Mouse (Mus musculus): ENCODE measurements around the gene Ncln.

The Ncln gene

GRCm38 (mm10) chr10:81513798-81514197, 17.6 kb upstream of the Ncln start:
- no peak for DNase-seq (ENCODE audit: low spot score)

DNA sequence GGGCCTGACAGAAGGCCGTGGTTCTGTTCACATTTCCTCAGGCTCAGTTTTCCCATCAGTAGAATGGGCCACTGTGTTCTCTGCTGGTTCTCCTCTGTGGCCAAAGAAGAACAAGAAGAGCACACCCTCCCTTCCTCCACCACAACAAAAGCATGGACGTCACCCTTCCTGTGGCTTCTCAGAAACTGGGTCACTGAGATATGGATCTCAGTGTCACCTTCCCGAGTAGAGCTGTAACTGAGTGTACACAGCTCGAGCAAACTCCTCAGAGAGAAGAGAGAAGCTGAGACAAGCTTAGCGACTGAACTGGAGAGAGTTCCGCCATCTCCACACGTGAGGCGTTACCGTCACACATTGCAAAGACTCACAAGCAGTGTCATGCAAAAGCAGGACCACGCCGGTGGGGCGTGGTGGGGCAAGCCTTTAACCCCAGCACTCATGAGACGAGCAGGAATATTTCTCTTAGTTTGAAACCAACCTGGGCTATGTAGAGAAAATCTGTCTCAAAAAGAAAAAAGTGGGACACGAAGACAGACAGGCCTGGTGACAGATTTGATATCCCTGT, 14.1 kb upstream of the Ncln start:
- peak; percentile 78 for DNase-seq (ENCODE audit: low spot score)

- peak; percentile 84 for DNase-seq (ENCODE audit: low spot score)
Measured at GRCm38 (mm10) chr10:81507691-81508489, 11.7 kb upstream of the Ncln start.

DNA sequence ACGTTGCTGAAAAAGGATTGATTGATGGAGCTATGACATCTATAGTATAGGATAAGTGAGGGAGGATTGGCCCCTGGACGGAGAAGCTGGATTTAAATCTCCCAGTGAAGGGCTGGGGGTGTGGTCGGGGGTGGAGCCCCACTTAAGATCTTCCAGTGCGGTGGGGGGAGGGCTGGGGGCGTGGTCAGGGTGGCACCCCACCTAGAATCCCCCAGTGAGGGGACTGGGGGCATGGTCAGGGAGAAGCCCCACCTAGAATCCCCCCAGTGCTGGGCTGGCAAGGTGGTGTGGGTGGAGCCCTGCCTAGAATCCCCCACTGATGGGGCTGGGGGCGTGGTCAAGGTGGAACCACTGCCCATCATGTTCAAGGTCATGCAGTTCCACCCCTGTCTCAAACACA, 10.9 kb upstream of the Ncln start:
- DNase-seq (ENCODE audit: low spot score), result no peak

- DNase-seq (ENCODE audit: low spot score), result peak; percentile 41
Measured at GRCm38 (mm10) chr10:81505016-81505664, 8.9 kb upstream of the Ncln start.

- peak; percentile 90 for DNase-seq (ENCODE audit: low spot score)
Measured at GRCm38 (mm10) chr10:81502658-81503057, 6.5 kb upstream of the Ncln start.

GRCm38 (mm10) chr10:81501863-81502262, 5.7 kb upstream of the Ncln start:
- no peak for DNase-seq (ENCODE audit: low spot score)

GRCm38 (mm10) chr10:81500032-81500431, 3.8 kb upstream of the Ncln start, which contains the start of gene S1pr4:
TSS of gene S1pr4 (minus strand) at chr10:81500132.
- DNase-seq (ENCODE audit: low spot score), result no peak

DNA sequence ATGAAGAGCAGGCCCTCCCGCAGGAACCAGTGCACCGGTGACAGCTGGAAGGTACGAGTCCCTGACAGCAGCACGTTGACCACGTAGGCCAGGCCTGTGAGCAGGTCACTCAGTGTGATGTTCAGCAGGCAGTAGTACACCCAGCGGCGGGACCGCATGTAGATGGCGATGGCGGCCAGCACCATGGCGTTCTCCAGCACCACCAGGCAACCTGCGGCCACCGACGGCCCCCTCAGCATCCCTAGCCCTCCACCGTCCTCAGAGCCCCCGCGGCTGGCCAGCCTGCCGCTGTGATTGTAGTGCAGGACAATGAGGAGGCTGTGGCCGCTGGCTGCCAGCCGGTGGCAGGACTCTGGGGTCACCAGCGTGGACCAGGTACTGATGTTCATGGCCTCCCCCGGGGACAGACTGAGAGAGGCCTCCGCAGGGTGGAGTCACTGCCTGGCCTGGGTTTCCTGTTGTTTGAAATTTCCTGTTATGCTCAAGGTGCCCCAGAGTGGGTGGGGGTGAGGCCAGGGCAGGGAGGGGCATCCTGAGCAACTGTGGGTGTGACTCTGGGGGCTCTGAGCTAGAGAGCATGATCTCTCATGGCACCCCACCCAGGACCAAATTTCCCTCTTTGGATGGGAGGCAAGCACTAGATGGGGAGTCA, 3.2 kb upstream of the Ncln start:
- peak; percentile 89 for DNase-seq (ENCODE audit: low spot score)

- peak; percentile 30 for DNase-seq (ENCODE audit: low spot score)
Measured at GRCm38 (mm10) chr10:81498316-81499249, 2.4 kb upstream of the Ncln start.

- DNase-seq (ENCODE audit: low spot score), result peak; percentile 22
Measured at GRCm38 (mm10) chr10:81497401-81498270, 1.4 kb upstream of the Ncln start.

GRCm38 (mm10) chr10:81496969-81497368, 777 bp upstream of the Ncln start:
- no peak for DNase-seq (ENCODE audit: low spot score)

GRCm38 (mm10) chr10:81495616-81496263, 452 bp downstream of the Ncln start:
- DNase-seq (ENCODE audit: low spot score), result no peak

DNA sequence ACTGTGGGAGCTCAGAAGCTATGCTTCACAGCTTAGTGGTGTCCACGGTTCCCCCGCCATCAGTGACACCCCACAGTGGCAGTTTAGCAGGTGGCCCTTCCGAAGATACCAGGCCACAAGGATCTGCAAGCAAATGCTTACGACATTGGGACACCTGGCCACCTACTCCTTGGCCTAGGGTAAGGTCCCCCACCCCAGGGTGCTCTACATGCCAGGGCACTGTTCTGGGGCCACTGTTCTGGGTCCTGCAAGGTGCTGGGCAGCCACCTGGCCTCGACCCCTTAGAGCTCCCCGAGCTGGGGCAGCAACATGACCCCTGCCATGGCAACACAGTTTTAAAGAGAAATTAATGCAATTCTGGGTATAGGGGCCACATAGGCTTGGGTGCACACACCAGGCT, 1.0 kb downstream of the Ncln start:
- no peak for DNase-seq (ENCODE audit: low spot score)

GRCm38 (mm10) chr10:81494260-81495041, 1.7 kb downstream of the Ncln start:
- DNase-seq (ENCODE audit: low spot score), result no peak

- no peak for DNase-seq (ENCODE audit: low spot score)
Measured at GRCm38 (mm10) chr10:81493601-81494220, 2.5 kb downstream of the Ncln start.

DNA sequence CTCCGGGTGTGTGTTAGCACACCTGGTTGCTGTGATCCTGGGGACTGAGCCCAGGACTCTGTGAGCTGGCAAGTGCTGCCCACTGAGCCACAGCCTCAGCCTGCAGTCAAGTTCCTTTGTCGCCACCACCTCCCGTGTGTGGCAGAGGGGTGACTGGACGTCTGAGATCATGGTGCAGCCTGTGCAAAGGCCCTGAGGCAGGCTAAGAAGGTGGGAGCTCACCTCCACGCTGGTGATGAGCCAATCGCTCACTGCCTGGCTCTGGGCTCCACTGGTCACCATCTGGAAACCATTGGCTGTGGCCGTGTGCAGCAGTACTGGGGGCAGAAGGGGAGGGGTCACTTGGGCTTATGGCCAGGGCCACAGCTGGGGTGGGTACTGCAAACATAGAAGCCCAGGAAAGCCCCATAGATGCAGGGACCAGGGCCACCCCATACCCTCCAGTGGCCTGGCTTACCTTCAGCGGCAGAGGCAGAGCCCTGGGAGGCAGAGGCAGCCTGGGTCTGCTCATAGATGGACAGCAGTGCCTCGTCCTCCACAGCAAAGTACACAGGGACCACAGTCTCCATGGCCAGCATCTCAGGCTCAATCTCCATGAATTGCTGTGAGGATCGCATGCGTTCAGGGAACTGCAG, 3.5 kb downstream of the Ncln start:
- DNase-seq (ENCODE audit: low spot score), result no peak

DNA sequence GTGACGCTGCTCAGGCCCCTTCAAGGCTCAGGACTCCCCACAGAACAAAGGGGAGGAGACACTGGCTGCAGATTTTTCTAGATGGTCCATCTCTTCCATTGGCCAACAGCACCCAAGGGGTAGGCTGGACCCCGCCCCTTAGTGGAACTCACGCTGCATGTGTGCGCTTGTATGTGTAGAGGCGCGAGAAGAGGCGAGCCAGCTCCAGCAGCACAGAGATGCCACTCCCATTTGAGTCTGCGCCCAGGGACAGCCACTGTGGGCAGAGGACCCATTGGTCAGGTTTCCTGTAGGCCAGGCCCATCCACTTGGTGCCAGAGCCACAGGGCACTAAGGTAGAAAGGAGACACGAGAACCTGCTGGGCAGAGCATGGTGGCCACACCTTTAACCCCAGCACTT, 5.2 kb downstream of the Ncln start:
- DNase-seq (ENCODE audit: low spot score), result no peak

Measured in T-cell, adult 2 months (primary cell).